Mouse (Mus musculus): ENCODE measurements around the gene Calml3.
"Not testable (repeated sequence)": the region's sequence is repeated elsewhere in the genome, so short reads cannot be mapped to it uniquely, and the experiment has no call there.

Gene Calml3

DNA sequence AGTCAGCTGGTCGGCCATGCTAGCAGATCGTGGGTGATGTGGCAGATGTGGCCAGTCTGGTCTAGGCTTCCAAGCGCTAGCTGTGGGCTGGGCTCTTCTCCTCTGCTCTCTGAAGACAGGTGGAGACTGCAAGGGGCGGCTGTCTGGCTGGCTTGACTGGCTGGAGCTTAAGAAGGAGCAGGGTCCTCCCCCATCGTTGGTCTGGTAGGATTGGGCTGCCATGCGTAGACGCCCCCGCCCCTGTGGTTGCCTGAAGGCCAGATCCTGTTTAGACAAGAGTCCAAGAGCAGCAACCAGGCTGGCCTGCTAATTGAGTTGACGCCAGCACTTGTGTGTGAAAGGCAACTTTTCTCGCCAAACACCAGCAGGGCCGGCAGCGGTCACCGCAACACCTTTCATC lies at the start of gene Calml3:
Gene Calml3, minus strand, starts transcription at position 131 of the 400 bp plus-strand sequence.
- DNase-seq: peak; percentile 51

DNA sequence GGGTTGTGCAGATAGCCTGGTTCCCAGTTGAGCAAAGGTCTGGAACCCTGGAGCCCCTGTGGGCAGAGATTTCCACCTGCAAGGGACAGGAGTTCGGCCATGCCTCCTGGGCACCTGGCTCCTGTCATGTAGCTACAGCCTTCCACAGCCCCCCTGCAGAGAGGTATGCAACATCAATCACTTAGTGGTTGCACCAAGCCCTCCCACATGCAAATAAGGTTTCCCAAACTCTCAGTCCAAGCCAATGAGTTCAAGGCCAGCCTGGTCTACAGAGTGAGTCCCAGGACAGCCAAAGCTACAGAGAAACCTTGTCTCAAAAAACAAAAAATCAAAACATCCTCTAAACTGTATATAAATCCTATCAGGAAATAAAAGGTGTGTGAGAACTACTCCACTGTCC lies 46.2 kb upstream of the Calml3 start:
- DNase-seq: no peak

DNA sequence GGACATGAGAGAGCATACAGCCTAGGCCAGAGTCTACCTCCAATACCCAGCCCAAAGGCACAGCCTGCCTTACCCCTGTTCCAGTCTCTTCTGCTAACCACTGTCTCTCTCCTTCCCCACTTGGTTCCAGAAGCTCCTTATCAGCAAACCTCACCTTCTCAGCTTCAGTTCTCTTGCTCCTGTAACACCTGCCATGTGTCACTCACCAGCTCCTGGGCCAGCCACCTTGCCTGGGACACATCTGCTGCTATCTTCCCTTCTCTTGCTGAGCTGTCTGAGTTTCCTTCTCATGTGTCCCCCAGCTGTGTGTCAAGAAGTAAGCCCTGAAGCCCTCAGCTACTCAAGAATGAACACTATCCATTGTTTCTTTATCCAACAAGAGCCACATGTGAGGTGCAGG lies 36.5 kb upstream of the Calml3 start:
- DNase-seq: not testable (repeated sequence)

DNA sequence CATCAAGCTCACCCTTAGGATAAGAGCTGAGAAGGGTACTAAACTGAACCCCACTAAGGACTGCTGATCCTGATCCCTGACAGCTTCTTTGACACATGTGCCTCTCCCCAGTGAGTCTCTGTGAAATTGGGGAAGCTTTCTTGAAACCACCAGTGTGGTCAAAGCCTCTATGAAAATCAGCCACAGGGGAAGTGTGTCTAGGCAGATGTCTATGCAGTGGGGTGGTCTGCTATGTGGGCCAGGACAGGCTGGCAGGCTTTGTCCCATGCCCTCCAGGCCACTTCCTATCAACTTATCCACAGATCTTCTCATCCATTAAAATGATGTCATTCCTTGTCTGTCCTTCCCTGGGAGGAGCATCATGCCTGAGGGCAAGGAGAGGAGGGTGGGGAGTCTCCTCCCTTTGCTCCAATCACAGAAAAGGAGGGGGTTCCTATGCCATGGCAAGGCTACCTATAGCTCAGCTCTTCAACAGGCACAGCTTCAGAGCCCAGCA lies 33.2 kb upstream of the Calml3 start, which contains the start of gene Calm4:
Gene Calm4, plus strand, starts transcription at position 446 of the 496 bp plus-strand sequence.
- DNase-seq: not testable (repeated sequence)

DNA sequence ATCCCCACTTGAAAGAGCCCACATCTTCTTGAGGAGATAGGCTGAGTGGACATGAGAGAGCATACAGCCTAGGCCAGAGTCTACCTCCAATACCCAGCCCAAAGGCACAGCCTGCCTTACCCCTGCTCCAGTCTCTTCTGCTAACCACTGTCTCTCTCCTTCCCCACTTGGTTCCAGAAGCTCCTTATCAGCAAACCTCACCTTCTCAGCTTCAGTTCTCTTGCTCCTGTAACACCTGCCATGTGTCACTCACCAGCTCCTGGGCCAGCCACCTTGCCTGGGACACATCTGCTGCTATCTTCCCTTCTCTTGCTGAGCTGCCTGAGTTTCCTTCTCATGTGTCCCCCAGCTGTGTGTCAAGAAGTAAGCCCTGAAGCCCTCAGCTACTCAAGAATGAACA lies 29.5 kb upstream of the Calml3 start:
- not testable (repeated sequence) for DNase-seq

DNA sequence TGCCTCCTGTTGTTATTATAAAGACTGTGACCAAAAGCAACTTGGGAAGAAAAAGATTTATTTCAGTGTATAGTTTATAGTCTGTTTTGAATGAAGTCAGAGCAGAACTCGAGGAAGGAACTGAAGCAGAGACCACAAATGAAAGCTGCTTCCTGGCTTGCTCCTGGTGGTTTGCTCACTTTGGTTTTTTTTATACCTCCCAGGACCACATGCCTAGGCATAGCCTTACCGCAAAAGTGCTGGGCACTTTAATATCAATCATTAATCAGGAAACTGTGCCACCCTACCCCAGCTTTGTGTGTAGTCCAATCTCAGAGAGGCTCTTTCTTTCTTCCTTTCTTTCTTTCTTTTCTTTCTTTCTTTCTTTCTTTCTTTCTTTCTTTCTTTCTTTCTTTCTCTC lies 28.3 kb upstream of the Calml3 start:
- no peak for DNase-seq

DNA sequence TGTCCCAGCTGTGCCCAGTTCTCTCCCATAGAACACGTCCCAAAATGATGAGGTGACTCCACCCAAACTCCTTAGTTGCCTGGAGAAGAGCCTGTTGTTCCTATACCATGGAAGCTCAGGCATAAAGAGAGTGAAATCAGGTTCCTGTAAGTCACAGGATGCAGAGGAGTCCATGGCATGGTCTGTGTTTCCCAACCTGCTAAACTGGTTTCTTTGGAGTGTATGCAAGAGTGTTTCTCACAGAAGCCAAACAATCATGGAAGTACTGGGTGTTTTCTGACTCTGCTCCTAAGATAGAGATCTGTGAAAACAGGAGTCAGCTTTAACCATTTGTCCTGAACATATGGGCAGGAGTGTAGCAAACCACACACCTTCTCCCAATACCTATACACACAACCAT lies 27.9 kb upstream of the Calml3 start:
- DNase-seq: no peak

DNA sequence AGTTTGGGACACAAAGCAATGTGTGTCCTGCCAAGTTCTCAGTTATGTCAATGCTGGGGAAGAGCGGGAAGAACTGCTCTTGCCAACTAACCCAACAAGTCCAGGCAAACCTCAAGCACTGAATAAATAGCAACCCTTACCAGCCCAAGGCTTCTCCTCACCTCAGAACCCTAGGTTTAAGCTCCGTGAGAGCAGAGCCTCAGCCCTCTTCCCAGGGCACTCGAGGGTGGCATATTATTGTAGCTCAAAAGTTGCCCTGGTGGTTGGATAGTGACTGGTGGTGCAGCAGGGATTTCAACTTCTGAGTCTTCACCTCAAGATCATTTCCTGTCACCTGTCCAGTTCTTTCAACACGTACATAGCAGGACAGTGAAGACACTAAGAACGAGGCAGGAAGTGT lies 27.4 kb upstream of the Calml3 start:
- no peak for DNase-seq

DNA sequence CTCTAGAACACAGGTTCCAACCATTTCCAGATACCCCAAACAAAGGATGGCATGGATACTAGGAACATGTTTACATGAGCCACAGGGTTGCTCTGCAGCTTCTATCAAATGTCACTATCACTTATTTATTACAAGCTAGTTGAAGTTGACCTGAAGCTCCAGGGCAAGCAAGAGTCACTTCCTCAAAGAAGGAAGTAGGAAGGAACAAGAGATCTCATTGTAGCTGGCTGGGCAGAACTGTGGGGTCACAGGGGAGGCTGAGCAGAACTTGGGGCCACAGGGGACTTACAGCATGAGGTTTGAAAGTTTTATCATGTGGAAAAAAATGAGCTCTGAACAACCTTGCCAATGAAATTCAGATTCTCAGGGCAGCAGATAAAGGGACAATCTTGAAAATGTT lies 21.6 kb upstream of the Calml3 start:
- no peak for DNase-seq

DNA sequence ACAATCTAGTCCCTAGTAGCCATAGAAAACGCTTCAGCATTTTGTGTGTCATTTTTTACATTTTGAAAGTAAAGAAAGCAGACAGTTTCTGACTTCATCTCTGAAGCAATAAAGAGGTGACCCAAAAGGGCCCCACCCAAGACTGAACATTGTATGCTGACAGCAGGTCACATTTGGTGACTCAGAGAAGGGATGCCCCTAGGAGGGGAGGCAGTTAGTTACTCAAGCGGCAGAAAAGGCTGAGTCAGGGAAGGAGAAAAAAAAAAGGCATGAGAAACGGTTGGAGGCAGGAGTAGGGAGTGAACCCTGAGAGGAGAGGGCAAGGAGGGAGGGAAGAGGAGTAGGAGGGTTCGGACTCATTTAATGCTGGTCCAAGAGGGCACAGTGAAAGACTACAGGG lies 18.0 kb upstream of the Calml3 start:
- DNase-seq: no peak

DNA sequence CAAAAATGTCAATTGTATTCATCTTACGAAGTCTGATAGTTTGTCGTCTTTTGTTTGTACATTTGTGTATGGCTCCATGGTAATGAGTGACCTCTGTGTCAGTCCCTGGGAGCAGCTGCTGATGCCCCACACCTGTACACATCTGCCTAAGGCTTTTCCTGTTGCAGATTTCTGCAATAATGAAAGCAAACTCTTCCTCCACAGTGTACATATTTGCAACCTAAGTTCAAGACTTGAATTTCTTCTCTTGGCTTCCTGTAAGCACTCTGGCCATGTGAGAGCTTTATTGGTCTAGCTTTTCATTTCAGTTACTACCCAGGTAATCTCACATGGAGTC lies 14.6 kb upstream of the Calml3 start:
- DNase-seq: no peak

DNA sequence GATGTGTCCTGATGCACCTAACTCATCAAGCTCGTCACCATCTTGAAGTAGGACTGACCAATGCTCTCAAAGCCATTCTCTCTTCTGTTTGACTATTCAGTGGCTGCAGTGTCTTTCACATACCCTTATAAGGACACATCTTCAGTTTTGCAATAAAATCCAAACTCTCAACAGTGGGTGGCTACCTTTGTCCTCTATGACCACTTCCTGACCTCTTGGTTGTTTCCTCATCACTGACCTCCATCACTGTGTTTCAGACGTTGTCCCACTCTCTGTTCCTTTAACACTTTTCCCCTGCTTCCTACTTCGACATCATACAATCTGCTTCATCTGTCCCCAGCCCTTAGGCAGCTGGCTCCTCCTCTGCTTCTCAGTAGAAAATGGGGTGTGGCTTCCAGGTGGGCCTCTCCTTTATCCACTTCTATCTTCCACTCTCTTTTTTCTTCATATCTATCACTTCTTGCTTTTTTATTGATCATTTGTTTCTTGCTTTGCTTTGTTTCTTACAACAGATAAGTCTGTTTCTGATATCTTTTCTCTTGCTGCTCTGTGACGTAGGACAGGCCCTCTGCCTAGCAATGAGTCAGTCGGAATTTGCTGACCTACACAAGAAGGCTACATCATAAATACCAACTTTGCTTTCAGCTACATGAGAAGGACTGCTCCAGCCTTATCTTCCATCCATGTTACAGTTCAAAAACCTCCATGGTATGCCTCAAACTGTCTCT lies 14.1 kb upstream of the Calml3 start:
- no peak for DNase-seq

DNA sequence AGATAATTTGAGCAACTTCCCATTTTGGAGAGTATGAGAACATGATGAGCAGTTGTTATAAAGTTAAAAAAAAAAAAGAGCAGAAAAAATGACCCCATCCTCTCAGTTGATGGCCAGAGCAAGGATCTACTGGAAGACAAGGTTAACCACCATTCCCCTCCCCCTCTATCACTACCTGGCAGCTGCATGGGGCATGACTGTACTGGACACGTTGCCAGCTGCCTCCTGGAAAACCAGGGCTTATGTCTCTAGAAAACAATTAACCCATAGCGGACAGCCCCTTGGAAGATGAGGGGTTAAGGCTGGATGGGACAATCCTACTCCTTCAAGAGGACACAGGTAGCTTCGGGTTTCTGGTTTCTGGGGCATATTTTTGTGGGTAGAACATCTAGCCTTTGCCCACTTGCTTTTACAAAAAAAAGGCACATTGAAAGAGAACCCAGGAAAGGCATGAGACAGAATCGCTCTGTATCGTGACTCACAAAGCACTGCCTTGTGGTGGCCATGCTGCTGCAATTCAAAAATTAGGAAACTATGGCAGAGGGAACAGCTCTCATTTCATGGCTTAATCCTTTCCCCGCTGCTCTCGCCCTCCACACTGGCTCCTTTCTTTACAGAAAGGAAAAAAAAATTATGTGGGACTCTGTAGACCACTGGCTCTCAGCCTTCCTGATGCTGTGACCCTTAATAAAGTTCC lies 3.2 kb upstream of the Calml3 start:
- no peak for DNase-seq

DNA sequence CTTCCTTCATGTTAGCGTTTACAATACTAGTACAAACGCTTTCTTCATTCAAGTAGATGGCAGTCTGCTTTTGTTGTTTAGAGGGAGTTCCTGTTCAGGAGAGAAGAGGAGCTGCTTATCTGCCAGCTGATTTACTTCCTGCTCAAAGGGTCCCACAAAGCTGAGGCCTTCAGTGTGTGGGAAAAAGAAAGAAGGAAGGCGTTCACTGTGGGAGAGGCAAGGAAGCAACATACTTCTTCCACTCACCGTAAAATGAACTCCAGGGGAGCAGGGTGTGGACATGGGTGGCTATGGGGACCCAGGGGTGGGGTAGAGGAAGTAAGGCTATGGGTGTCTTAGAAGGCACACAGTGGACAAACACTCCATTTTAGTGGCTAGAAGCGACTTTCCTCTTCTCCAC lies 1.5 kb upstream of the Calml3 start:
- DNase-seq: no peak

DNA sequence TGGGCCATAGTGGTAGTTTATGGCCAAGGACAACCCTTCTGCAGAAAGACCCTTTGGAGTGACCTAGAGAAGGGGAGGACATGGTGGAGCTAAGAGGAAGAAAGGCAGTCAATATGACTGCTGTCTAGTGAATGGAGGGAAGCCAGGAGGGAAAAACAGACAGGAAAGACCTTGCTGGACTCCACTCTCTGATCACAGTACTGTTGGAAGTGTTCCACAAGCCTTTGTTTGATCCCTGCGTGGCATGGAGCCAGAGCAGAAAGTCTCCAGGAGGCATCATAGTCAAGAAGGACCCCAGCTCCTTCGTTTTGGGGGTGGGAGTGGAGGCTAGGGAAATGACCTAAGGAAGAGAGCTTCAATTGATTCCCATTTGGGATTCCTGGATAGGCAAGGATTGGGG lies 1.0 kb upstream of the Calml3 start:
- DNase-seq: peak; percentile 31

DNA sequence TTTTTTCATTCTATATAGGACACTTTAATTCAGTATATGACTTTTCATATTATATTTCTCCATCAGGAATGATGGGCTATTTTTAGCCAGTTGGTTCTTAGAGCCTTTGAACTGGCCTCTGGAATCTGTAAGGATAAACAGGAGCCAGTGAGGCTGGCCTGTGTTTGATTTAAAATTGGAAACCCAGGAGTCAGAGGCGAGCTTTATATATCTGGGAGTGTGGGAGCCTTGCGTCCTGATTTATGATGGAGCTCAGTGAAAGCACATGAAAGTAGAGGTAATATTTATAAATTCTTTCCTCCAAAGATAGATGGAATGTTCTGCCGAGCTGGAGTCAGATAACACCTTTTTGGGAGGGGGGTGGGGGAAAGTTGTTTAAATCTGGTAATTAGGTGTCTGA lies 4.7 kb downstream of the Calml3 start:
- no peak for DNase-seq

DNA sequence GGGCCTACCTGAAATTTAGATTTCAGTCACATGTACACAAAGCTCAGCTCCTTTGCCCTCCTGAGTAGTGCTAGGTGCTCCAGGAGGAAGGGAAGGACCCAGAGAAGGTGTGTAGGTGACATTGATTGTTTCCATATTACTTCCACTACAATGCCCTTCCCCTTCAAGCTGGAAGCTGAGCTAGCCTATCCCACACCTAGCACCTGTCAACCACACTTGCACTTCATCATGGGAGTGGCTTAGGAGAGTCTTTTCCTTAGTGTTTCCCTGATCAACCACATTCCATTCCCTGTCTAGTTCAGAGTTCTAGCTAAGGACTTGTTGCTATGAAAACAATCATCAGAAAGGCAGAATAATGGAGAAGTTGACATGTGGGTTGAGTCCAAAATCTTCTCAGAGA lies 5.4 kb downstream of the Calml3 start:
- no peak for DNase-seq

DNA sequence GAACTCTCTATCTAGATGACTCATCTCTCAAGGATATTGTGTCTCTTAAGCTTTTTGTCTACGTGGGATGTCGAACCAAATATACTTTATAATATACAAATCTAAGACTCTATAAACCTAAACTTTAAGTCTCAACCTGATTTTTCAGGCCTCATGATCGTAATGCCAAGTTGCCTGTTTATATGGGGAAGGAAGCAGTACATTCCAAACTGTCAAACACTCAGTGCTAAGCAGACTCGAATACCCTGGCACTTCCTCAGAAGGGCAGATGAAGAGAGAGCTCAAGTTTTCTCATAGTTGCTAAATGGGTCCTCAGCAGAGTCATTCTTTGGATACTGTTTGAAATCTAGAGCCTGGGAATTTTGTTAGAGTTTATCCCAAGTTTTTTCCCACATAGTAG lies 7.5 kb downstream of the Calml3 start:
- DNase-seq: no peak

DNA sequence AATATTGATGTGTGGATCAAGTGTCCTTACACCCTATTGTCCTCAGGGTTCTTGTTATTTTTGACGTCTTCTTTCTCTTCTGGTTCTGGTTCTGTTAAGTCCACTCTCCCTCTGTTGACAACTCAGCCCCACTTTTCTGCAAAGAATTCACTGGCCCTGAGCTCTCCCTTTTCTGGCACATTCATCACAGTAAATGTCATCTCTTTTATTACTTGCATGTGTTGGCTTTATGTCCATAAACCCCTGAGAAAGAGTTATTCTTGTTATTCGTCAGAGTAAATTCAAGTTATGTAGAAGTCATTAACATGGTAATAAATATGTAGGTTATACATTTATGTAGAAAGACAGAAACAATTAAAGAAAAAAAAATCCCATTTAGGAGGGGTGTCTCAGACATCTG lies 14.6 kb downstream of the Calml3 start:
- DNase-seq: no peak

DNA sequence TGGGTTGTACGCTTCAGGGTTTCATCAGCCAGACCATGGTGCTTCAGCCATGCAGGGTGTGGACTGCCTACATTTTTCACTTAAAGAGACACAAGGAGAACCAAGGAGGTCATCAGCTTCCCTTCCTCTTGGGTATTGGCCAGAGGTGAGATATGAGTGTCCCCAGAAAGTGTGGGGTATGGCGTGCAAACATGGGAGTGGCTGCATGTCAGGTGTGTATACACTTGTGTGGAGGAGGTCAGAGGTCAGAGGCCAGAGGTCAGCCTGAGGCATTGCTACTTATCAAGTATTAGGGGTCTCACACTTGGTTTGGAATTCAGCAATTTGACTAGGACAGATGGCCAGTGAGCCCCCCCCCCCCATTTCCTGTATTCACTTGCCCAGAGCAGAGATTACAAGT lies 15.5 kb downstream of the Calml3 start:
- DNase-seq: peak; percentile 22

DNA sequence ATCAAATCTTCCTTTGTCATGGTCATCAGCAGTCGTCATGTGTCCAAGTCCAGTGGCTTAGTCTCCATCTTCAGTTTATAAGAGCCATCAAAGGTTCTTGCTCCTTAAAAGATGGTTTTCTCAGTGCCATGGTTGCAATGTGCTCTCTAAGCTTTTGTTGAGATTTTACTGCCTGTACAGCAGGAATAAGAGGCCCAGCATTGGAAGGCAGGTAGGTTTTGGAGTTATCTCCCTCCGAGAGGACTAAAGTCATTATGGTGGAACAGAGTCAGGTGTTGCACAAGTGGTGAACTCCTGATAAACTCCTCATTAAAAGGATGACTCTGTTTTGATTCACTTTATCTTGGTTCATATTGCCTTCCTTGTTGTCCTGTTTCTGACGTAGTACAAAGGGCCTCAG lies 16.5 kb downstream of the Calml3 start:
- DNase-seq: no peak

DNA sequence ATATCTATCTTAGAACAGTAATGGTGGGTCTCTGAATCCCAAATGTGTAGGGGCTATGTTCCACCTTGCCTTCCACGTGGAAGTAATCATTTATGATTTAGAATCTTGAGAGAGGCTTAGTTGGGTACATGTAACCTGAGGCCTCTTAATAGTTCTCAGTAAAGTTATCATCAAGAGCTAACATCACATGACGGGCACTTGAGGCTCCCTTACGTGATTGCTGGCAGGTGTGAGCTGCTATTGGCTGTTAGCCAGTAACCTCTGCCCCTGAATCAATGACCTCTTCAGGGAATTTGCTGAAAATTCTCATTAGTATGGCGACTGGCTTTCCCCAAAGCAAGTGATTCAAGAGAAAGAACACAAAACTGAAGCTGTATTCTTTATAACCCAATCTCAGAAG lies 17.0 kb downstream of the Calml3 start:
- no peak for DNase-seq

DNA sequence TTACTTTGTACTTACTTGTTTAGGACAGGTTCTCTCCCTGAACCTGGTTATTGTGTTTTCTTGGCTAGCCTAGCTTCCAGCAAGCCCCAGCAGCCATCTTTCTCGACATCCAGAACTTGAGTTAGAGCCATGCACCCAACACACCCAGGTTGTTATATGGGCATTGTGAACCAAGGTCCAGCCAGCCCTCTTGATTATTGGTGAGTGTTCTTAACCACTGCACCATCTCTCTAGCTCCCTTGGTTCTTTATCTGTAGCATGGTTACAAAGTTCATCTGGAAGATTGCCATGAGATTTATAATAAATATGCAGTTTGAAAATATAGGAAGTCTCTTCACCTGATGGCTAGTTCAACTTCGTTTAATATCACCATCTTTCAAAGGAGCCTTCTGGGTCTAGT lies 20.5 kb downstream of the Calml3 start:
- no peak for DNase-seq

DNA sequence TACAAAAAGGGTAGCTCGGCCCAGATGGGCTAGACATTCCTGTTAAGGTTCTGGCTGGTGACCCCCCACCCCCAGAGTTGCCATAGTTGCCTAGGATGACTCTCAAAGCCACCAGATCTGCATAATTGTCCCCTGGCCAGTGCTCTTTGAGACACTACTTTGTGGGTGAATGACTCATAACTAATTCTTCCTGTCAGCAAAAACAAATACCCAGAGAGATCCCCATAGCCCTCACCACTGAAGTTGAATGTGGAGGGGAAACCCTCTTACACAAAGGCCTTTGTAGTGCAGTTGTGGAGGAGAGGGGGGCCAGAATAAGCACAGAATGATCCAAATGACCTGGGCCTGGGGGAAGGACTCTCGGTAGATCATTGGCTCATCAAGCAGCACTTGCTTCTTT lies 21.6 kb downstream of the Calml3 start:
- DNase-seq: no peak

Measured in kidney, postnatal 10 days (tissue).